Mouse (Mus musculus): Measurements from ENCODE around the gene Ssh1. TPM values are rescaled to one million over a fixed set of nuclear protein-coding genes. Genes with fewer than 3 reads are reported as not detected.

Gene Ssh1
- 13.3 and 16.8 TPM in 2 replicates for polyA plus RNA-seq (2016; fragmentation: Nextera tagmentation; extraction: Ambion mirVana)

GRCm38 (mm10) chr5:113993487-113994465 is at the start of gene Ssh1:
TSS of gene Ssh1 (minus strand) at chr5:113993894.
- Histone ChIP-seq H3K36me3 (peaks cover 16% of the 10 kb centered on the region), H3K4me3 (peak within 1 kb of the TSS; percentile 86), H3K27me3 (ENCODE audit: low read depth, poor library complexity, severe bottlenecking) (no peaks in the 10 kb centered on the region), H3K9me3 (replicated peaks) (no peaks in the 10 kb centered on the region), H3K4me1 (peaks cover 50% of the 10 kb centered on the region), H3K27ac (replicated peaks) (peak within 1 kb of the TSS; percentile 98)
- WGBS: 1% methylated on average over 81 of the region's 83 CpGs
- DNase-seq (ENCODE audit: low spot score): peak; percentile 91

GRCm38 (mm10) chr5:114041327-114041930 is 47.7 kb upstream of the Ssh1 start:
- Histone ChIP-seq H3K27me3 (ENCODE audit: low read depth, poor library complexity, severe bottlenecking) (peaks cover 14% of the 10 kb centered on the region; the same call in 1 of the 2 replicates), H3K4me3 (no peak overlapping the region), H3K27ac (replicated peaks) (no peak overlapping the region), H3K4me1 (peaks cover 15% of the 10 kb centered on the region), H3K36me3 (no peaks in the 10 kb centered on the region), H3K9me3 (replicated peaks) (no peaks in the 10 kb centered on the region)
- WGBS: 25% methylated on average over 15 of the region's 15 CpGs
- DNase-seq (ENCODE audit: low spot score): peak; percentile 26

- no peak overlapping the region for H3K4me3 ChIP-seq
- H3K27ac ChIP-seq (replicated peaks): no peak overlapping the region
- 76% methylated on average over 1 of the region's 1 CpGs for WGBS
- H3K4me1 ChIP-seq: peaks cover 20% of the 10 kb centered on the region
- DNase-seq (ENCODE audit: low spot score): no peak
- peaks cover 14% of the 10 kb centered on the region; the same call in 1 of the 2 replicates for H3K27me3 ChIP-seq (ENCODE audit: low read depth, poor library complexity, severe bottlenecking)
- no peaks in the 10 kb centered on the region for H3K36me3 ChIP-seq
- H3K9me3 ChIP-seq (replicated peaks): no peaks in the 10 kb centered on the region
Observed at GRCm38 (mm10) chr5:114040911-114041310, 47.2 kb upstream of the Ssh1 start.

DNA sequence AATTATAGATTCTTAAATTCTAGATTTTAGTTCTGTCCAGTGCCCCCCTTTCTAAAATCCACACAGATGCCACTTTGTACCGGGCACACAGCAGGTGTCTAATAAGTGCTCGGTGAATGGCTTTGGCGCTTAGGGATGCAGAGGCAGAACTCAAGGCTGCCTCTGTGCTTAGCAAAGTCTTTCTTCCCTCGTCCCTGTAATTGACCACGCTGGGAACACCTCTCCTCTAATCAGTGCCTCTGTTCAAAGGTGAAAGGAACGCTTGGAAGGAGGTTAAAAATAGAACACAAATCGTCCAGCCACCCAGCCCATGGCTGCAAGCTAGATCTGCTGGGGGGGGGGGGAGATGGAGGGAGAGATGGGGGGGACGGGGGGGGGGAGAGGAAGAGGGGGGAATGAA is 46.8 kb upstream of the Ssh1 start:
- DNase-seq (ENCODE audit: low spot score): no peak
- Histone ChIP-seq H3K27ac (replicated peaks) (no peak overlapping the region), H3K9me3 (replicated peaks) (no peaks in the 10 kb centered on the region), H3K36me3 (no peaks in the 10 kb centered on the region), H3K4me1 (peaks cover 23% of the 10 kb centered on the region), H3K27me3 (ENCODE audit: low read depth, poor library complexity, severe bottlenecking) (peaks cover 14% of the 10 kb centered on the region; the same call in 1 of the 2 replicates), H3K4me3 (no peak overlapping the region)
- WGBS: 34% methylated on average over 8 of the region's 8 CpGs

DNA sequence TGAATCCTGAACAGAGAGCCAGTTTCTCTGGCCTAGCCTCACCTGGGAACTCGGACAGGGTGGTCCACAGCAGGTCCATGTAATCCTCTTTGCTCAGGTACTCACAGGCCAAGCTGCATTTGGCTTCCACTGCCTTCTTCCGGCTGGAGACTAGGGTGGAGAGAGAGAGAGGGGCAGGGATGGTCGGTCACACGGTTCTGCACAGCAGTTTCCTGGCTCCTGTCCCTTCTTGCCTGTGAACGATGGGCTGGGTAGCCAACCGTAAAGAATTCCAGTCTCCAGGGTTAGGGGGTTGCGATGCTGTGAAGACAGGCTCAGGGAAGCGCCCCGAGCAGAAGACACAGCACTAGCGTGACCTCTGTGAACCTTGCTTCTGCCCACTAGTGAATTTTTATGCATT is 41.4 kb upstream of the Ssh1 start:
- whole genome bisulfite sequencing: 50% methylated on average over 10 of the region's 10 CpGs
- no peak overlapping the region for H3K27ac ChIP-seq (replicated peaks)
- H3K4me3 ChIP-seq: no peak overlapping the region
- H3K9me3 ChIP-seq (replicated peaks): 0 out of 2 replicates have a peak, but pooled peaks cover 4% of the 10 kb centered on the region
- 0 out of 2 replicates have a peak, but pooled peaks cover 2% of the 10 kb centered on the region for H3K36me3 ChIP-seq
- H3K4me1 ChIP-seq: peaks cover 24% of the 10 kb centered on the region
- no peaks in the 10 kb centered on the region for H3K27me3 ChIP-seq (ENCODE audit: low read depth, poor library complexity, severe bottlenecking)
- DNase-seq (ENCODE audit: low spot score): no peak

GRCm38 (mm10) chr5:114034393-114034792 is 40.7 kb upstream of the Ssh1 start:
- Histone ChIP-seq H3K36me3 (0 out of 2 replicates have a peak, but pooled peaks cover 2% of the 10 kb centered on the region), H3K4me1 (peaks cover 31% of the 10 kb centered on the region), H3K27ac (replicated peaks) (0 out of 2 replicates have a peak overlapping the region, but pooled peaks have one; percentile 3), H3K4me3 (no peak overlapping the region), H3K9me3 (replicated peaks) (0 out of 2 replicates have a peak, but pooled peaks cover 4% of the 10 kb centered on the region), H3K27me3 (ENCODE audit: low read depth, poor library complexity, severe bottlenecking) (no peaks in the 10 kb centered on the region)
- WGBS: 83% methylated on average over 7 of the region's 7 CpGs
- no peak for DNase-seq (ENCODE audit: low spot score)

- 81% methylated on average over 3 of the region's 3 CpGs for WGBS
- Histone ChIP-seq H3K9me3 (replicated peaks) (0 out of 2 replicates have a peak, but pooled peaks cover 4% of the 10 kb centered on the region), H3K4me1 (peaks cover 33% of the 10 kb centered on the region), H3K27me3 (ENCODE audit: low read depth, poor library complexity, severe bottlenecking) (no peaks in the 10 kb centered on the region), H3K4me3 (no peak overlapping the region), H3K36me3 (0 out of 2 replicates have a peak, but pooled peaks cover 2% of the 10 kb centered on the region), H3K27ac (replicated peaks) (no peak overlapping the region)
- no peak for DNase-seq (ENCODE audit: low spot score)
Observed at GRCm38 (mm10) chr5:114032161-114032763, 38.6 kb upstream of the Ssh1 start.

- no peak overlapping the region; the same call in 1 of the 2 replicates for H3K27ac ChIP-seq (replicated peaks)
- 91% methylated on average over 12 of the region's 12 CpGs for WGBS
Observed at GRCm38 (mm10) chr5:114030652-114031051, 37.0 kb upstream of the Ssh1 start.

GRCm38 (mm10) chr5:114028111-114028510 is 34.4 kb upstream of the Ssh1 start:
- peaks cover 23% of the 10 kb centered on the region for H3K4me1 ChIP-seq
- H3K27me3 ChIP-seq (ENCODE audit: low read depth, poor library complexity, severe bottlenecking): no peaks in the 10 kb centered on the region
- H3K9me3 ChIP-seq (replicated peaks): 0 out of 2 replicates have a peak, but pooled peaks cover 4% of the 10 kb centered on the region
- no peaks in the 10 kb centered on the region for H3K36me3 ChIP-seq
- DNase-seq (ENCODE audit: low spot score): no peak
- H3K4me3 ChIP-seq: no peak overlapping the region
- no peak overlapping the region; the same call in 1 of the 2 replicates for H3K27ac ChIP-seq (replicated peaks)
- 88% methylated on average over 12 of the region's 12 CpGs for WGBS

More at GRCm38 (mm10) chr5:114030652-114031051, 37.0 kb upstream of the Ssh1 start:
- H3K36me3 ChIP-seq: 0 out of 2 replicates have a peak, but pooled peaks cover 2% of the 10 kb centered on the region
- no peaks in the 10 kb centered on the region for H3K27me3 ChIP-seq (ENCODE audit: low read depth, poor library complexity, severe bottlenecking)
- peaks cover 26% of the 10 kb centered on the region for H3K4me1 ChIP-seq
- H3K4me3 ChIP-seq: no peak overlapping the region
- 0 out of 2 replicates have a peak, but pooled peaks cover 4% of the 10 kb centered on the region for H3K9me3 ChIP-seq (replicated peaks)
- DNase-seq (ENCODE audit: low spot score): no peak

DNA sequence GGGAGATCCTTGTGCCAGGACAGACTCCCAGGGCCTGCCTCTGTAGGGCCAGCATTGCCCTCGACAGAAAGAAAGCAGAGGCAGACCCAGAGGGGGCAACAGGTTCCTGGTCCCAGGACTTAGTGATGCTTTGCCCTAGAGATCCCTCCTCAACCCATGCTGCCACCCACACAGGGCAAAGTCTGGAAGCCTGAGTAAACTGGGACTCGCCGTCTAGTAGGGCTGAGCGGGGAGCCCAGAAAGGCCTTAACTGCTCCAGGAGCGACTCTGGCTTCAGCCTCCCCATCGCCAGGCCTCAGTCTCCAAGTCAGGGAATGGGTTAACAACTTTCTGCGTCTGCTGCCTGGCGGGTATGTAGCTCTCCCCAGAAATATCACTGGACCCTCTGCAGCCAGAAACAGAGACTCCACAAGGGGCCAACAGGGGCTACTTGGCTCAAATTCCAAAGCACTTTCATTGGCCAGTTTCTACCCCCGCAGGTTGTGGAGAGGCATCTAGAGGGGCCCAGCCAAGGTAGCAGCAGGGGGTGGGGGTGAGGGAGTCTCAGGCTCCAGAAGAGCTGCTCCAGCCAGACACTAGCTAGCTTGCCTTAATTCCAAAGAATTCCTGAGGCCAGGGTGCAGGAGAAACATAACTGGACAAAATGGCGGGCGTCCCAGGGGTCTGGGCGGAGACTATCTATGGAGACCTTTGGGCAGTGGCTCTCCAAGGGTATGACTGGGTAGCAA is 33.7 kb upstream of the Ssh1 start:
- WGBS: 90% methylated on average over 12 of the region's 12 CpGs
- Histone ChIP-seq H3K36me3 (no peaks in the 10 kb centered on the region), H3K9me3 (replicated peaks) (0 out of 2 replicates have a peak, but pooled peaks cover 4% of the 10 kb centered on the region), H3K4me3 (no peak overlapping the region), H3K4me1 (peaks cover 23% of the 10 kb centered on the region), H3K27me3 (ENCODE audit: low read depth, poor library complexity, severe bottlenecking) (no peaks in the 10 kb centered on the region), H3K27ac (replicated peaks) (no peak overlapping the region)
- no peak for DNase-seq (ENCODE audit: low spot score)

DNA sequence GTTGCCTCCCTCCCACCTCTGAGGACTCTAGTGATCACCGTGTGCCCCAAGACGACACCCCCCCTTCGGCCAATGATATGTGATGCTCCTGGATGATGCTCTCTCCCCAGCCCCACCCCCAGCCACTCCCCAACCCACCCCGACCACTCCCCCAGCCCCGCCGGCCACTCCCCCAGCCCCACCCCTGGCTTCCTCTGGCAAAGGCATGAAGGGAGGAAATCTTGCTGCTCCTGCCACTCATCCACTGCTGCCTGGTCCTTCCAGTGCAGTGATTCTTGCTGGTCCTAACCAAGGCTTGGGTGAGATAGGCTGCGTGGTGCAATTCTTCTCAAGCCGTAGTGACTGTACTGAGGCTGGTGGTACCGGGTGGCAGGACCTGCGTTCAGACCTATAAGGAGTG is 31.2 kb upstream of the Ssh1 start:
- Histone ChIP-seq H3K27ac (replicated peaks) (no peak overlapping the region), H3K36me3 (no peaks in the 10 kb centered on the region), H3K4me1 (peaks cover 15% of the 10 kb centered on the region), H3K4me3 (no peak overlapping the region), H3K9me3 (replicated peaks) (no peaks in the 10 kb centered on the region), H3K27me3 (ENCODE audit: low read depth, poor library complexity, severe bottlenecking) (no peaks in the 10 kb centered on the region)
- WGBS: 9% methylated on average over 10 of the region's 10 CpGs
- DNase-seq (ENCODE audit: low spot score): peak; percentile 28

DNA sequence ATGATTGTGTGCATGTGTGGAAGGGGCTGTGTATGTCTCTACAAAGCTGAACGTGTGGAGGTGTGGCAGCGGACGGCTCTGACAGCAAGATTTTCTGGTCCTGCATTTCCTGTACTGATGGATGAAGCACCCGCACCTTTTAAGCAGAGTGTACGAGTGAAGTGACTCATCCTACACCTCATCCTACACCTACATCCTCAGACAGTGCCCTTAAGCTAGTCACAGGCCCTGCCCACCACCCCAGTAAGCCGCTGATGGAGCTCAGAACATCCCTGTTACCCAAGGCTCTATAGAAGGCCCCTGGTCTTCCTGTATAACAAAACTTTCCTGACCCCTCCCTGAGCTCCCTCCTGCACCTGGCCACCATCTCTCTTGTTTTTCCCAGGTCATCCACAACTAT is 30.7 kb upstream of the Ssh1 start:
- Histone ChIP-seq H3K27me3 (ENCODE audit: low read depth, poor library complexity, severe bottlenecking) (no peaks in the 10 kb centered on the region), H3K27ac (replicated peaks) (no peak overlapping the region), H3K36me3 (no peaks in the 10 kb centered on the region), H3K4me1 (peaks cover 10% of the 10 kb centered on the region), H3K4me3 (no peak overlapping the region), H3K9me3 (replicated peaks) (no peaks in the 10 kb centered on the region)
- 67% methylated on average over 6 of the region's 6 CpGs for WGBS
- DNase-seq (ENCODE audit: low spot score): no peak
